Mouse (Mus musculus): ENCODE data around the gene Snd1.

- no peak for TF ChIP-seq CTCF (IDR thresholded peaks at IDR 0.05; ENCODE audit: control insufficient read depth, insufficient read depth, insufficient read length)
- no peak for TF ChIP-seq FOSL1 (IDR thresholded peaks at IDR 0.05; ENCODE audit: insufficient read depth, low read length, poor library complexity, severe bottlenecking)
- no peak for TF ChIP-seq MAX (IDR thresholded peaks at IDR 0.05)
- no peak for TF ChIP-seq USF1 (IDR thresholded peaks at IDR 0.05; ENCODE audit: low read depth)
- TF ChIP-seq MYOD1 (IDR thresholded peaks at IDR 0.05; ENCODE audit: control insufficient read depth, insufficient read length, low read depth) = no peak
- TF ChIP-seq MYOG (IDR thresholded peaks at IDR 0.05; ENCODE audit: control insufficient read depth, extremely low read depth, insufficient read length) = no peak
- TF ChIP-seq CEBPB (IDR thresholded peaks at IDR 0.05; ENCODE audit: low read depth) = no peak
These were observed 273.2 kb downstream of the Snd1 start for GRCm38 (mm10) chr6:28747931-28748670.

Measured in C2C12 (cell line).